Mouse (Mus musculus) cerebellum, adult 9-11 months (tissue): ENCODE measurements at regions not wholly inside any gene's neighbourhood (a gene's known extent, or its start where the extent isn't known, plus 50 kb on each side); places are given as distances from the start of the nearest gene placed in this dataset.
A peak's percentile ranks its signal among the peaks of the same experiment; 100 is the strongest.
"Not testable (repeated sequence)": the region's sequence is repeated elsewhere in the genome, so short reads cannot be mapped to it uniquely, and the experiment has no call there.

ENCODE experiments used
- DNase-seq: peaks from one replicate; pipeline ENCODE4 v3.0.0; 2022

DNA sequence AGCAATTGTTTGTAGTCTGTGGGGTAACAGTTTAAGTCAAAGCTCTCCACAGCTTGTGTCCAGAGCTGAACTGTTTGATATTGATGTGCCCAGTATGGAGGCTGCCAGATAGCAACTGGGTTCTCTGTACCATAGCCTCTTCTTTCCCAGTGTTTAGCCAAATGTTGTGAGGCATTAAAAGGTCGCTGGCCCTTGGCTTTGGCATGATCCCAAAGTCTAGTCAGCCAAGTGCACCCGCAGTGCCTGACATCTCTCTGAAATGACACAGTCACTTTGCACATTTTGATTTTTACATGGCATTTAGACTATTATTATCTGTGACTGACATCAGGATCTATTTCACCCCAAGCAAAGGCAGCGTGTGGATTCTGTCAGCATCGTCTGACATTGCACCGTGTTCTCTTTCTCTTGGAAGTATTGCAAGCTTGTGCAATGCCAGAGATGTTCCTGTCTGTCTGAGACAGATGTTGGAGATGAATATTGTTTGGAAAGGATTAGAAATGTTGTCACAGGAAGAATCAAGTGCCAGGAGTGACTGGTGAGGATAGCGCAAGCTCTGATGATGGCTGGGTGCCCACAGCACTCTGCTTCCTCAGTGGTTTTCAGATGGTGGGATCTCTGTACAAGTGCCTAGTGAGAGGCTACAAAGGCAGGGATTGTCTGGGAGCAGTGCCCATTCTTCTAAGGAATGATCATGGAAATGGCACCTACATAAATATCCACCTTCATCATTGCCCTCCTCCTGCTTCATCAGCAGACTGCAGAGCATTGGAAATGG, 289.3 kb upstream of the Shh start:
- DNase-seq = no peak

DNA sequence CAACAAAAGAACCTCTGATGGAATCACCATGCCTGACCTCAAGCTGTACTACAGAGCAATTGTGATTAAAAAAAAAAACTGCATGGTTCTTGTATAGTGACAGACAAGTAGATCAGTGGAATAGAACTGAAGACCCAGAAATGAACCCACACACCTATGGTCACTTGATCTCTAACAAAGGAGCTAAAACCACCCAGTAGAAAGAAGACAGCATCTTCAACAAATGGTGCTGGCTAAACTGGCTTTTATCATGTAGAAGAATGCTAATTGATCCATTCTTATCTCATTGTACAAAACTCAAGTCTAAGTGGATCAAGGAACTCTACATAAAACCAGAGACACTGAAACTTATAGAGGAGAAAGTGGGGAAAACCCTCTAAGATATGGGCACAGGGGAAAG, 284.8 kb upstream of the Shh start:
- DNase-seq = not testable (repeated sequence)

DNA sequence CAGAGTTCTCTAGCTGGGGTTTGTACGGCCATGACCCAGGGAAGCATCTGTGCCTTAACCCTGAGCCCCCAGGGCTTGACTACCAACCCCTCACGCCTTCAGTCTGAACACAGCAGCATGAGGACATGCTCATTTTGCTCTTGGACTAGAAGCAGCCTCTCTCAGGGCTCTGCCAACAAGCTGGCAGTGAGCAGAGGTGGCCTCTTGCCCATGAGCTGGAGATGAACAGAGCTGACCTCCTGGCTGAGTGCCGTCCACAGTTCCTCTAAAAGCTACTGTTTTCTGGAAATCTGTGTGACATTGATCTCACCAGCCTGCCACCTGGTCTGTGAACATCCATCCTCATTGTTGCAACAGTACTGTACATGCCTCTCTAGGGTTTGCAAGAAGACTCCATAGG, 267.7 kb upstream of the Shh start:
- DNase-seq = peak; percentile 91

DNA sequence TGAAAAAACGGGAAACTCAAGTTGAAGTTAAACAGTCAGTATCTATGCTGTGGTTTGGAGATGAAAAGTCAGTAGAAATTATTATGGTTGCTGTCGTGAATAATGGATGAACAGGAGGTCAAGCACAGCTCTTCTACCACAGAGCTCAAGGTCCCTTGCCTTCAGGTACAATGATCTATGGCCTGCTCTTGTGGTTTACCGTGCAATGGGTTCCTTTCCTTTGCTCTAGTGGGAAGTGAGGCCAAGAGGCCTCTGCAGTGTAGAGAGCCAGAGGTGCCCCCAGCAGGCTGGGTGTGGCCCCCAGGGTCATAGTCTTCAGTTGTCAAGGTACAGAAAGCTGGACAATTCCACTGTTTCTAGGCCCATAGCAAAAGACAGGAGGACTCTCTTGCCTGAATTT, 255.0 kb upstream of the Shh start:
- DNase-seq = no peak

DNA sequence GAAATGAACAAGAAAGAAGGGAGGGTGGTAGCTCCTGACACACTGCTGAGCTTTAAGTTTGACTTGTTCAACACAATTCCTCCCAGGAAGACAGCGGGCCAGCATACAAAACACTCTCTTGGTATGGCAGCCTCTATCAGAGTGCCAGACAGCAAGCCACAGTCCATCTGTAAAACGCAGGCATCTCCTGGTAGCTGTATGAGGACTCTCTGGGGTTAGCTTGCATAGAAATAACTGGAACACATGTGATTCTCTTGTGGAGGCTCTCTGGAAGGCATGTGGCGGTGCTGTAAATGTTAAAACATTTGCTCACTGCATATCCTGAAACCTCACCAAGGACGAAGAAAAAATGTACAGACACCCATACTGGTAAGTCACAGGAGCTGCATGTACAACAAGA, 247.9 kb upstream of the Shh start:
- no peak for DNase-seq

DNA sequence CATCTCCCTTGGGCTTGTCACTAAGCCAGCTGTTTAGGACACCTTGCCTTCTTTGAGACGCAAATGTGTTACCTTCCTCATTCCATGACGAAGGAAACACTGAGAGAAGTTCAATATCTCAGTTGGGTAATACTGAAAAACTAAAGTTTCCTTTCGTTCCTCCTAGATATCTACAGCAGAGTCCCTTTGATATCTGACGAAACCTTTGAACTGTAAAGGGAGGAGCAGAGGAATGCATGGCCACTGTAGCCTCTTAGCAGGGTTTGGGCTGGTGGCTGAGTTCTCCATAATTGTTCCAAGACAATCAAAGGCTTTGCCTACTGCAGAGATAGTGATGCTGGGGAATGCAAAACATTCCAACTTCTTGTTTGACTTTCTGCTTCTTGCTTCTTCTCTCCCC, 243.5 kb upstream of the Shh start:
- no peak for DNase-seq

DNA sequence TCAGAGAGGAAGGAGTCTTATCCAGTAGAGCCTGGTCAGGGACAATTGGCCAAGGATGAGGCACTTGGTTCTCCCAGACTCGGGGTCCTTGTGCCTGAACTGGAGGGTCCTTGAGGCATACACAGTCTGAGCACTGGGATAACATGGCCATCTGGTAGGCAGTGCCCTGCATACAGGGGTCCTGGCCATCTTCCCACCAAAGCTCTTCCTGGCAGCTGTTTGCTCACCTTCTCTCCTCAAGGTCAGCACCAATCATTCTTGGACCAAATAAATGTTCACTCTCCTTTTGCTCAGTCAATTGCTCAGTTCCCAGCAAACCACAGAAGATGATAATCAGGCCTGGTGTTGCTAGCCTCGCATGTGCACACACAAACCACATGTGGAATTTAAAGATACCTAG, 242.6 kb upstream of the Shh start:
- DNase-seq = no peak

DNA sequence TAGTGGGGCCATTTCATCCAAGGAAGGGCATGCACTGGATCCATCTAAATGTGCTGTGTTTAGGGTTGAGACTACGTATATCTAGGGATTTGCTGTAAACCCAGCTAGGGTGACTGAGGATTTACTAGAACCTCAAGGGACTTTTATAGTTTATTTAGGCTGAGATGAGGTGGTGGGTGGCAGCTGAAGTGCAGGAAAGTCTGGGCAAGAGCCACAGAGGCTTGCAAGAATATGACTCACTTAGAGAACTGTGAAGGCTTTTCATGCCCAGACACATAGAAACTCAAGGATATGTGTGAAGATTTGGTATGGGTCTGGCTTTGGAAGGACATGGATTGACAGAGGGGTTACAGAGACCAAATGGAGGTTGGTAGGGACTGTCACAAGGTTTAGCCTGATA, 237.3 kb upstream of the Shh start:
- no peak for DNase-seq

DNA sequence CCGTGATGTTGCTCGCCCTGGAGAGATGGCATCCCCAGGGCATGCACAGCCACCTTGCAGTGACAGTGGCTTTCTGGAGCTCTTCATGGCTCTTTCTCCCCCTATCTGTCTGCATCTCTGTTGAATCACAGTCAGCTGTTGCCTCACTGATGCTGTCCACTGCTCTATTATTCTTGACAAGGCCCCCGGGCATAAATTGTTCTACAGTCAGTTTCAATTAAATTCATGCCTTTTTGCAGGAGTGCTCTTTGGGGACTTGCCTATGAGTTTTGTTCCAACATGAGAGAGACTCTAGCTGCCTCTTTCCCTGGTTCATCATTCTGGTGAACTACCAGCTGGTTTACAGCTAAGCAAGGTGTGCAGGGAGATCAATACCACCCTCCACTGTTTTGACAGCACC, 229.9 kb upstream of the Shh start:
- no peak for DNase-seq

DNA sequence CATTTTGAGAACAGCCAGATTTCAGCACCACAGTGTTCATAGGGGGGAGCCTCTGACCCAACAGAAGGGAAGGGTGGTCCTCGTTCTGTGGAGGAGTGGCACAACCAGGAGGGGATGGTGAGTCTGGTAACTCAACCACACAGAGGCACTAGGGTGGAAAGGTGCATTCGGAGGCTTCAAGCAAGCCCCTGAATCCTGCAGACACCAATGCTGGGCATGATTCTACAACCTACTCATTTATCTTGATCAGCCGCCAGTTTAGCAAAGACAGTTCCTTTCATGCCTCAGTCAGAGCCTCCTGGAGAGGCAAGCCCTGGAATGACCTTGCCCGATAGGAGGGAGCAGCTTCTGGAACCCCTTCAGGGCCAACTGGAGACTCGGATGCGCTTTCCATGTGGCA, 223.1 kb upstream of the Shh start:
- DNase-seq = no peak

DNA sequence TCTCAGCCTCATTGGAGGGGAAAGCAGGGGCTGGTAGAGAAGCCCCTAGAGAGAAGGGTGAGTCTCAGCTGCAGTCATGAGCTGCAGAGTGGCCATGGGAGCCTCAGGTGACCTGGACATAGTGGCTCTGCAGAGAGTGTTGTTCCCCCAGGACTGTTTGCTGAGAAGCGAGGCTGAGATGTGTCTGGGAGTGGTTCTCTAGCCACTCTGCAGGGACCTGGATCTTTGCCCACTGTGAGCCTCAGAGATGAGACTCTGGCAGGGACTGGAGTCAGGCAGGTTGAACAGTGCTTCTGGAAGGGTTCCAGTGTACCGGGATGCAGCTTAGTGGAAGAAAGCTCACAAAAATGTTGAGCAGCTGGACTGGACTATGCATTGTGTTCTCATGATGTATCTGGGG, 222.6 kb upstream of the Shh start:
- peak; percentile 23 for DNase-seq

DNA sequence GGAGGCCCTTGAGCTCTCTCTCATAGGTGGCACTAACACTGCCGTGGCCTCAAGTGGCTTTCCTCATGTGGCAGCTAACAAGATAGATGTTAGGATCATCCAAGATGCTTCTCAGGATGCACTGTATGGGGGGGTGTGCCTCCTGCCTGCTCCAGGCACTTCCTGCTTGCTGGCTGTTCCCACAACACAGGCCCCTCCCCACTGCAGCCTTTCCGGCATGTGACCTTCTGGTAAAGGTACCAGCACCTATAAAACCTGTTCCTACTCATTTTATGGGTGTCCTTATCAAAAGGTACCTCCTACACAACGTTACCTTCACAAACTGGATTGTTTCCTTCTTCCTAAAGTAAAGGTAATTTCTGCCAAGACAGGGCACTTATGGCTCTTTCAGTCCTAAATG, 222.1 kb upstream of the Shh start:
- no peak for DNase-seq

DNA sequence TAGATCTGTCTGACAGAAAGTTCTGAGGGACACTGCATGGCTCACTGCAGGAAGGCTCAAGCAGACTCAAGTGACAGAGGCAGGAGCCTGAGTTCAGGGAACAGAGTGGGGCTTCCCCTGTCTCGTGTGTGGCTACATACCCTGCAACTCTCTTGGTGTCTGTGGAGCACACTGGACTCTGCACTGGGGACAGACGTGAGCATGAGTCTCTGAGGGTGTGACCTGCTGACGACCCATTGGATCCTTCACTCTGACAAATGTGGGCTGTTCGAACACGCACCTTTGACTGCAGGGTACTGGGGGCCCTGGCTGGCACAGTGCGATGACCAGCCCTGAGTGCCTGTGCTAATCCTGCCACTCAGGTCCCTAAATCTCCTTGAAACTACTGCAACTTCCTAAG, 215.8 kb upstream of the Shh start:
- DNase-seq = no peak

DNA sequence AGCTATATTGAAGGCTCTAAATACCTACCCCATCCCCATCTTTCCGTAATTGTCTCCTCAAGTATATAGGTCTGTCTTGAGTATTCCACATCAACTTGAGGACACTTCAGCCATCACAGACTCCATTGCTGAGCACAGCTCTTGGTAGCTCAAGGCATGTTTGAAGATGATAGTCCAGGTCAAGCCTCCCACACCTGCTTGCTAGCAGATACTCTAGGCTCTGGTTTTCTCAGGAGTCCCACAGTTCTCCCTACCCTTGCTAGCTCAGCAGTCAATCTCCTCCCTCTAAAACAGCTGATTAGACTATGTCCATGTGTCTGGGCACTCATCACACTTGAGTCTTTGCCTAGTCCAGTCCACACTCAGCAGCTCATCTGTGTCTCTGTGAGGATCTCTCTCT, 213.3 kb upstream of the Shh start:
- DNase-seq = no peak

DNA sequence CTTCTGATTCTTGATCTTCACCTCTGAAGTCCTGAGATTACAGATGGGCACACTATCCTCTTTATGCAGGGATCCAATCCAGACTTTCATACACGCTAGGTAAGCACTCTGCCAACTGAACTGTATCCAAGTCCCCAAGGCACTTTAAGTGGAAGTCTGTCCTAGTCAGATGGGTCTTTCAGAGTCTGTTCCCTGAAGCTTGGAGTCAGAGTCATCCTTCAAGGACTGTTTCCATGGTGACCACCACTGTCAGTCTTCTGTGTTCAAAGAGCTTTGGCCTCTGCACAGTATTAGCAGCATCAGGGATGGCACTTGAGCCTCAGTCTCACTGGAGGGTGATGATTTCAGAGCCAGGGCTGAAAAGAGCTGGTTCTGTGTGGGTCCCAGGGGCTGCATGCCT, 212.7 kb upstream of the Shh start:
- DNase-seq = peak; percentile 3

DNA sequence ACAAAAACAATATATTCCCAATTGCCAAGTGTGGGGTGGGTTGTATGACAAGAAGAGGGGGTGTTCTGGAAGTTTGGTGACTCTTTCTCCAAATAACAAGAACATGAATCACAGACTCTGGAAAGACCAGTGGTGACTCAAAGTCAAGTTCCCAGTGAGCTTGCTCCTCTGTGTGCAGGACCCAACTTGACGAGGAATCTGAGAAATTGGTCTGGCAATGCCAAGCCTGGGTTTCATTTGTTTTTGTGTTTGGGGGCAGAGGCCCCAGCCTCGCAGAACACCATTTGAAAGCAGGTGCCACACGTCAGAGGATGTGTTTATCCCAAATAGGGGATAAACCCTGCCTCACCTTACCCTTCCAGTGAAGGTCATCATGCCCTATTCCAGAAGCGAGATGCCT, 163.1 kb upstream of the Shh start:
- DNase-seq = no peak

DNA sequence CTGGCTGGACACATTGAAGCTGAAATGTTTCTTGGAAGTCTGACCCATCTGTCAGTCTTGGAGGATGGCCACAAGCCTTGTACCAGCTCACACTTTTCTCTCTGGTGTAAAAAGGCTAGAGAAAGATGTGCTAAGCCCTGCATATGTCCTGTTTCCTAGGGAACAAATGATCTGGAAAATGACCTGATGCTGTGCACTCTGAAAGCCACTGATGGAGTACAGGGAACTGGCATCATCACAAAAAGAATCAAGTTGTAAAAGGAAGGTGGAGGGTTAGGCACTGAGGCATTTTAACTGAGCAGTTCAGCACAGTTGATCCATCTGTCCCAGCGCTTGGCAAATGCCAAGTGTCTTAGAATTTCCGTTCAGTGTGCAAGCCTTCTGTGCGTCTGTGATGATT, 144.8 kb upstream of the Shh start:
- DNase-seq = peak; percentile 71

DNA sequence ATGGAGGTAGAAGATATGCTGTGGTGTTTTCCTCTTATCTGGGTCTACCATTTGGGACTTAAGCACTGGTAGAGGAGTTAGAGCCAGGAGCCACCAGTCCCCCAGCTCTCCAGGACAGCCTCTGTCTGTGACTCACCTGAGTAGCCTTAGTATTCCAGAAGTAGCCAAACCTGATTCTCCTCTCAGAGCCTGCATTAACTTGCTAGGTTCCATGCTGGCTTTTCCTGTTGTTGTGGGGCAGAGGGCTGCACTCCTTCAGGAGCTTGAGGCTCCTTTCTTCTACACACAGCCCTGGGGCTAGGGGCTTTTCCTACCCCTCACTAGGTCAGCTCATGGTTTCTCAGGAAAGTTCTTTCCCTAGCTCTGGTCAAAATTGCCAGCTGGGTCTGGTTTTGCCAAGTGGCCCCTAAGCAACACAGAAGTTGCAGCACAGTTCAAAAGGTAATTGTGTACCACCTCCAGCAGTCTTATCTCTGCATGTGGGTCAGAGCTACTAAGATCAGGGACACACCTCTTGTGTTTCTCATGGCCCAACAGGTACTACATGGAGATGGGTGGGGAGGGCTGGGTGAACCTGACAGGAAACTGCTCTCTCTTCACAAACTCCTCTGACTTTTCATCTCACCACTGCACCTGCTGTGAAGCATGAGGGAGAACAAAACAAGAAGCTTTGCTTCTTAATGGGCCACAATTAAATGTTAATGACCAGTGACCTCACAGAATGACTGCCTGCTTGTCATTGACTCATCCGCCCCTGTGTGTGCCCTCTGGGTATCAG, 129.7 kb upstream of the Shh start:
- DNase-seq = no peak

DNA sequence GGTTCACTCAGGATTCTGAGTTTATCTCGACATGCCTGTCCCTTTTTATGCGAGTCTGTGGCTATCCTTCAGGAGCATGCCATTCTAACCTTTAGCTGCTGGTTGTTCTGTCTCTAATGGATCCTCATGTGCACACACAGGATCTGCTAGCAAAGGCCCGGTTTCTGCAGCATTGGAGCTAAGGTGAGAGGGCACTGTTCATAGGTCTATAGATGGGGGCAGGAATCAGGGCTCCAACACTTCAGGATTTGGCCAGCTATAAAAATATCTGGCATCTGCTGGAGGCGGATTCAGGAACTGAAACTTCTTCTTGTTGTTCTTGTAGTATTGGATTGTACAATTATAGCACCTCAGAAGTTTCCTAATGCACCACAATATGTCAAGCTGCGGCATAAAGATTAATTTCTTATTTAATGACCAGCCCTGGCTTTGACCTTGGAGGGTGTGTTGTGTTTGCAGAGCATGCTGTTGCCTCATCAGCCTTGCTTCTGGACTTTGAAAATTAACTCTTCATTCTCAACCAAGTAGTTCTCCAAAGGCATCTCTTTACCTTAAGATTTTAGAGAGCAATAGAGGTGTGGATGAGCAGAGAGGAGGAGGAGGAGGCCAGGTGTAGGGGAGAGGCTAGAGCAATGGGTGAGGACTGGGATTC, 104.4 kb upstream of the Shh start:
- no peak for DNase-seq

DNA sequence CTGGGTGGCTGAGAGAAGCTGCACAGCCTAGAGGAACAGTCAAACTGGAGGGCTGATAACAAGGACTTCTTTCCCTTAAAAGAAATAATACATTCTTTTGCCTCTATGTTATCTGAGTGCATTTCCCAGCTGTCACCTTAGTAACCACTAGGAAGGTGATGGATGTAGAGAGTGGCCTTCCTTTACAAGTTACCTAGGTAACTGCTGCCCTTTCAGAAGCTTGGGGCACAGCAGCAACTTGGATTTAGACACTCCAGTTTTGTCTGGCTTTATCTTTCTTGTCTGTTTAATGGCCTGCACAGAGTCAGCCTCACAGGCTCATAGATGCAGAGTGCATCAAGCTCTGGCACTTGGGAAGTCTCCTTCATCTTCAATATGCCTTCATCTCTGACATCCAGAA, 101.4 kb upstream of the Shh start:
- DNase-seq = no peak

DNA sequence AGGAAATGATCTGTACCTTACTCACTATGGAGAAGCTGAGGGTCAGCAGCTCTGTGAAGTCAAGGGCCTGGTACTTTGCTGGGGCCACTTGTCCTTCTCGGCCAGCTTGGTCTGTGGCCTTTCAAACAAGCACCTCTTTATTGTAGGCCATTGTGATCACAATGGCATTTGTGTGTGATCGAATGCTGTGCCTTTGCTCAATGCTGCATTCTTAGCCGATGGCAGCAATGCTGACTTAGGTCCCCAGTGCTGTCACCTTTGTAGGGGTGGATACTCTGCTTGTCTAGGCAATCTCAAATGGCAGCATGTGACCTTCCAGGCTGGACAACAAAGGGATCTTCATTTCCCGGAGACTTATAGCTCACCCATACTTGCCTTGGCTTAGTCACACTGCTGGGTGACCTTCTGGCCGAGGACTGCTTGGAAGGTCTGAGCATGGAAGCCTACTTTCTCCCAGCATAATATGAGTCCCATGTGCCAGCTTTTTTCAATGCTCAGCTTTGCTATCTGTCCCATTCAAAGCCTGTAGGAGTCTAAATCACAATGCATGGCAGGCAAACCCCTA, 100.4 kb upstream of the Shh start:
- DNase-seq = no peak

DNA sequence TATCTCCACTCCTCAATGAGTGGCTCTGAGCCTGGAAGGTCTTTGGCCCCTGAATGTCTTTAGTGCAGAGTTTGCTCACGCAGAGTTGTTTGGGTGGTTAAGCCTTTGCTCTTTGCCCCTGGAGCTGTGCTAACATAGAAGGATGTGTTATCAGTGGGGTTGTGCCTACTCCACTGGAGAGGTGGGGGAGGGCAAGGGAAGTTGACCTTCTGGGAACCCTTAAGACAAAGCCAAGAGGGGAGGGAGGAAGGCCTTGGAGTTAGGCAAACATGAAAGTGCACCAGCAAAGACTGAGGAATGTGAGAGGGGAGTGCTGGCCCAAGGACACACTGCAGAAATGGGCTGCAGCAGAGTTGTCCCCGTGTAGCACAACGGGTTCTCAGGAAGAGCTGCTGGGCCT, 96.3 kb upstream of the Shh start:
- DNase-seq = no peak

DNA sequence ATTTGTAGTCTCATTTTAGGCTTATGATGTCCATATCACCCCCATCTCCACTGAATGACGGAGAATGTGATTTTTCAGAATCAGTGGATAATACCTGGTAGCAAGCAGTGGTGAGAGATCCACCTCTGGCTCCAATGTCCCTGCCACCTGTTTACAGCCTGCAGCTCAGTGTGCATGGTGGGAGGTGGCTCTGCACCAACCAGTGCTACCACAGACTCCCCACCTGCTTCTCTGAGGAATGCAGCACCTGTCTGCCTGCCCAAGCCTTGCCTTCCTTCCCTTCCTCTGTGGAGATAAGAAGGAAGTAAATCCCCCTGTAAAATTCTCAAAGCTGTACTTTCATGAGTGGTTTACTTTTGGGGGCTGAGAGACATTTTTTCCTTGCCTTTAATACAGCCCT, 95.9 kb upstream of the Shh start:
- DNase-seq = no peak

DNA sequence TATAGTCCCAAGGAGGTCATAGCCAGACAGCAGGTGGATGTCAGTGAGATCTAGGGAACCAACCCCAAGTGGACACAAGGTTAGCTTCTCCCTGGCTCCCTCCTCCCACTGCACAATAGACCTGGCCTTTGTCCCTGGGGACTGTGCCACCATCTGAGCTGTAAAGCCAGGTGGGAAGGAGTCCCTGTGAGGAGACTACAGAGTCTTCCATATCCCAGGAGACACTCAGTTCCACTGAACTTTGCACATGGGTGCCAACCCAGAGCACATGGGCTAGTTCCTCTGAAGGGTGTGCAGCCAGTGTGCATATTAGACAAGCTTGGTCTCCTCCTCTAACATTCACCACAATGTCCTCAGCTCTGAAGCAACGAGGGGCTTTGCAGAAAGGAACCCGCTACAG, 86.5 kb upstream of the Shh start:
- DNase-seq = no peak
